Mouse (Mus musculus): ENCODE measurements at regions not wholly inside any gene's neighbourhood (a gene's known extent, or its start where the extent isn't known, plus 50 kb on each side); places are given as distances from the start of the nearest gene placed in this dataset.

GRCm38 (mm10) chr7:95008896-95009430 is 1162.1 kb upstream of the Tenm4 start:
- 83% methylated on average over 6 of the region's 6 CpGs for WGBS
- Histone ChIP-seq H3K4me3 (no peak overlapping the region), H3K27me3 (ENCODE audit: insufficient read depth, poor library complexity, severe bottlenecking) (no peaks in the 10 kb centered on the region), H3K9me3 (no peaks in the 10 kb centered on the region), H3K36me3 (no peaks in the 10 kb centered on the region), H3K4me1 (no peaks in the 10 kb centered on the region), H3K27ac (no peak overlapping the region)
- no peak for DNase-seq (ENCODE audit: low spot score)

DNA sequence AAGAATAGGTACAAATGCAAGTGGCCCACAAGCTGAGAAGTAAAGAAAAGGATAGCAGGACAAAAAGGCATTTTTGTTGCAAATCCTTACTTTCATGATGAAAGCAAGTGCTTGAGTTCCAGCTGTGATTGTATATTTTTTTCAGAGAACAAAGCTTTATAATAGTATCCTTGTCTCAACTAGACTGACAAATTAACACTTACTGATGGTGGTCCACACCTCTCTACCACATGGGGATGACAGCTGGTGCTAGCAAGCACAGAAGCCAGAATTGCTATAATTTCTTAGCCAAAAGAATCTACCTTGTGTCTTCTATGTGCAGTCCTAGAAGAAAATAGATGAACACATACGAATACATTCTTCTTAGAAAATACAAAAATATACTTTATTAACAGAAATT is 1150.8 kb upstream of the Tenm4 start:
- Histone ChIP-seq H3K36me3 (no peaks in the 10 kb centered on the region), H3K27ac (no peak overlapping the region), H3K27me3 (ENCODE audit: insufficient read depth, poor library complexity, severe bottlenecking) (no peaks in the 10 kb centered on the region), H3K4me3 (no peak overlapping the region), H3K4me1 (no peaks in the 10 kb centered on the region), H3K9me3 (no peaks in the 10 kb centered on the region)
- WGBS: 70% methylated on average over 1 of the region's 1 CpGs
- no peak for DNase-seq (ENCODE audit: low spot score)

DNA sequence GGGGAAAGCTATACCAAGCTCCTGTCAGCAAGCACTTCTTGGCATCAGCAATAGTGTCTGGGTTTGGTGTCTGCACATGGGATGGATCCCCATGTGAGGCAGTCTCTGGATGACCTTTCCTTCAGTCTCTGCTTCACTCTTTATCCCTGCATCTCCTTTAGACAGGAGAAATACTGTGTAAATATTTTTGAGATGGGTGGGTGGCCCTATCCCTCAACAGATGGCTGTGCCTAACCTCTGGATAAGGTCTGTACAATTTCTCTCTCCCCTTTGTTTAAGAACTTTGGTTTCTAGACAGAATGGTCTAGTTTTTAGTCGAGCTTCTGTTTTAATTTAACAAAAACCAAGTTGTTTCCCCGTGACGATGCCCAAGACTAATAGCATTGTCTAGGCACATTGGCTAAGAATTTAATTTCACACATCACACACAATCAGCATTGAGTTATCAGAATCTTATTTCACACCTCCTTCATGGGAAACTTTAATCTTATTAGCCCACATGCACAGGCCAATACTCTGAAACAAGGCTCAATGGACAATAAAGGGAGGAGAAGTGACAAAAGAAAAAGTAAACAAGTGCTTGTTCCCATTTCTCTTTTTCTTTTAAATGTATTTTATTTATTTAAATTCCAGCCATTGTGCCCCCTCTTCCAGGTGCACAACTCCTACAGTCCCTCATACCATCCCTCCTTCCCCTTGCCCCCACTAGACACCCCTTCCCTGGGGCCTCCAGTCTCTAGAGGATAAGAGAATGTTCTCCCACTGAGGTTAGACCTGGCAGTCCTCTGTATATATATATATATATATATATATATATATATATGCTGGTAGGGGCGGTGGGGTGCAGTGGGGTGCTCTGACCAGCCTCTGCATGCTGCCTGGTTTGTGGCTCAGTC is 1142.9 kb upstream of the Tenm4 start:
- Histone ChIP-seq H3K36me3 (no peaks in the 10 kb centered on the region), H3K4me1 (no peaks in the 10 kb centered on the region), H3K4me3 (no peak overlapping the region), H3K9me3 (no peaks in the 10 kb centered on the region), H3K27me3 (ENCODE audit: insufficient read depth, poor library complexity, severe bottlenecking) (no peaks in the 10 kb centered on the region), H3K27ac (no peak overlapping the region)
- no peak for DNase-seq (ENCODE audit: low spot score)
- WGBS: 77% methylated on average over 4 of the region's 4 CpGs
